Mouse (Mus musculus): ENCODE data around the gene Fkbp15.

- TF ChIP-seq POLR2A (IDR thresholded peaks at IDR 0.05; ENCODE audit: extremely low read depth, insufficient read depth, low read length): no peak
- TF ChIP-seq CTCF (IDR thresholded peaks at IDR 0.05; ENCODE audit: extremely low read depth, insufficient read depth, low read length): no peak
These were observed 37.4 kb upstream of the Fkbp15 start for GRCm38 (mm10) chr4:62397616-62398365.

All from cortical plate, adult 2 months (tissue).